14 mouse cellular contexts compared by ENCODE assay signal in the genomic region with DNA sequence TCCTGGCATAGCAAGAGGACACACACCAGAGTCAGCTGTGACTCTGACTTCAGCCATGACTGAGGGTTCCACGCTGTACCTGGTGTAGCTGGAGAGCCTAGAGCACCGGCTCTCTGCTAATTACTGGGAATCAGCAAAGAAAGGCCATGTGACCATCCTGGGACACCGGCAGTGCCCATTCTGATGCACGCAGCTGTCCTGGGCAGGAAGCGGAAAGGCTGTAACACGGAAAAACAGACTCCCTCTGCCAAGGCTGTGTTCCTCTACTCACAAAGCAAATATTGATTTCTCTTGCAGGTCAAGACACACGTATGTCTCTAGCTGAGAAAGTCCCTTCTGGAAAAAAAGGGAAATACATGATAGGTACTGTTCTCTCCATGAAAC. TPM values are rescaled to one million over a fixed set of nuclear protein-coding genes. Genes with fewer than 3 reads are reported as not detected.
A peak's percentile ranks its signal among the peaks of the same experiment; 100 is the strongest.
DNase-seq lines count a peak whose midpoint lies in the region; ATAC-seq and TF ChIP-seq lines count a peak whose summit lies in the region.
"Had no signal": no experiment of that assay in that cellular context is flagged by ENCODE, and none has a peak within 500 bp of the region (broad histone marks: within the 10 kb centered on the region; RNA-seq: fewer than 3 reads in every experiment).

No protein-coding gene starts in this region.

- peak; percentile 34 for DNase-seq in adrenal gland, postnatal 14 days
- DNase-seq in adrenal gland, postnatal 25 days, result no peak
- DNase-seq in retina, postnatal 1 day, result peak; percentile 56
- no peak for DNase-seq in retina, embryonic 14.5 days (ENCODE audit: low spot score)
- no peak for DNase-seq in liver, postnatal 0 days
- peak; percentile 54 for DNase-seq in stomach, postnatal 0 days (ENCODE audit: low spot score)
- DNase-seq in layer of hippocampus, postnatal 14 days (ENCODE audit: low spot score in 2 of 2), result no peak
- DNase-seq: adrenal gland, adult 2 months; cerebellum, adult 11 months had no signal

- peaks cover 44% of the 10 kb centered on the region for H3K4me1 ChIP-seq in liver, postnatal 0 days (ENCODE audit: insufficient read depth)
- H3K4me1 ChIP-seq in stomach, postnatal 0 days (replicated peaks; ENCODE audit: control insufficient read depth, insufficient read depth), result peaks cover 9% of the 10 kb centered on the region; the same call in 1 of the 2 replicates

- no peak overlapping the region for H3K9ac ChIP-seq in liver, postnatal 0 days (replicated peaks)
- no peak overlapping the region for H3K9ac ChIP-seq in stomach, postnatal 0 days (ENCODE audit: low read length)
- H3K9ac ChIP-seq: embryonic facial prominence, embryonic 13.5 days; heart, embryonic 13.5 days had no signal

- H3K36me3 ChIP-seq in liver, postnatal 0 days (replicated peaks; ENCODE audit: insufficient read depth, low read length), result no peaks in the 10 kb centered on the region
- H3K36me3 ChIP-seq in stomach, postnatal 0 days (ENCODE audit: control insufficient read depth, insufficient read depth, low read length), result no peaks in the 10 kb centered on the region
- H3K36me3 ChIP-seq: embryonic facial prominence, embryonic 13.5 days; heart, embryonic 13.5 days had no signal

- WGBS in liver, postnatal 0 days (ENCODE audit: insufficient replicate concordance), result 77% methylated on average over 7 of the region's 7 CpGs
- 49% methylated on average over 7 of the region's 7 CpGs for WGBS in stomach, postnatal 0 days

- H3K27me3 ChIP-seq in liver, postnatal 0 days (ENCODE audit: insufficient read depth, low read length), result no peaks in the 10 kb centered on the region
- H3K27me3 ChIP-seq in stomach, postnatal 0 days (ENCODE audit: control insufficient read depth, insufficient read depth, low read length), result no peaks in the 10 kb centered on the region
- H3K27me3 ChIP-seq: embryonic facial prominence, embryonic 13.5 days; heart, embryonic 13.5 days had no signal

- H3K9me3 ChIP-seq in liver, postnatal 0 days (ENCODE audit: low read length), result no peaks in the 10 kb centered on the region
- no peaks in the 10 kb centered on the region for H3K9me3 ChIP-seq in stomach, postnatal 0 days (ENCODE audit: control insufficient read depth, low read length)
- H3K9me3 ChIP-seq: embryonic facial prominence, embryonic 13.5 days; heart, embryonic 13.5 days had no signal

- no peak overlapping the region for H3K4me3 ChIP-seq in liver, postnatal 0 days (ENCODE audit: low read depth, low read length)
- no peak overlapping the region for H3K4me3 ChIP-seq in stomach, postnatal 0 days (ENCODE audit: low read depth, low read length)
- H3K4me3 ChIP-seq: embryonic facial prominence, embryonic 13.5 days; heart, embryonic 13.5 days had no signal

- no peak for ATAC-seq in liver, postnatal 0 days
- peak; percentile 32 for ATAC-seq in stomach, postnatal 0 days (ENCODE audit: low FRiP score, low TSS enrichment)
- ATAC-seq in CD4-positive, CD25-positive, alpha-beta regulatory T cell, adult 4 months, result no peak

- no peak for TF ChIP-seq CTCF in liver, postnatal 0 days (IDR thresholded peaks at IDR 0.05; ENCODE audit: low read depth)
- TF ChIP-seq CTCF in stomach, postnatal 0 days (IDR thresholded peaks at IDR 0.05; ENCODE audit: low read depth), result no peak

- peak overlapping the region; percentile 44; the same call in 1 of the 2 replicates for H3K27ac ChIP-seq in liver, postnatal 0 days (ENCODE audit: low read depth)
- peak overlapping the region; percentile 84 for H3K27ac ChIP-seq in stomach, postnatal 0 days (replicated peaks)
- H3K27ac ChIP-seq: embryonic facial prominence, embryonic 13.5 days; heart, embryonic 13.5 days; kidney, postnatal 0 days had no signal

- TF ChIP-seq EP300 in liver, postnatal 0 days (IDR thresholded peaks at IDR 0.05; ENCODE audit: low read depth), result no peak
- no peak for TF ChIP-seq EP300 in stomach, postnatal 0 days (optimal IDR thresholded peaks at IDR 0.05)

- H3K4me2 ChIP-seq in liver, postnatal 0 days (ENCODE audit: low read depth, low read length), result no peak overlapping the region
- no peak overlapping the region for H3K4me2 ChIP-seq in stomach, postnatal 0 days (replicated peaks; ENCODE audit: low read depth)
- H3K4me2 ChIP-seq: embryonic facial prominence, embryonic 13.5 days; heart, embryonic 13.5 days had no signal

RNA-seq across cellular contexts. Expression of gene Tspan15, which starts 12.3 kb away (rescaled TPM):
- total RNA-seq in adrenal gland, postnatal 14 days (2021), result 17.2 and 22.9 TPM in 2 replicates
- total RNA-seq in adrenal gland, postnatal 25 days (2021), result 22.1 and 31.0 TPM in 2 replicates
- polyA plus RNA-seq in liver, postnatal 0 days (2015; fragmentation: Nextera tagmentation; extraction: Ambion mirVana), result 11.5 and 13.0 TPM in 2 replicates
- 97.4 and 112 TPM in 2 replicates for polyA plus RNA-seq in stomach, postnatal 0 days (2015; fragmentation: Nextera tagmentation; extraction: Ambion mirVana)
- 10 to 100 TPM; 18.0 to 20.0 TPM for total RNA-seq in layer of hippocampus, postnatal 14 days (2021)
- polyA plus RNA-seq in CD4-positive, CD25-positive, alpha-beta regulatory T cell, adult 4 months (2017; shearing (Covaris generic)), result under 1 TPM; 0.16 to 0.17 TPM

RNA-seq across cellular contexts. Expression of gene Tacr2, which starts 33.5 kb away (rescaled TPM):
- 10.1 and 15.3 TPM in 2 replicates for total RNA-seq in adrenal gland, postnatal 14 days (2021)
- 36.1 and 52.0 TPM in 2 replicates for total RNA-seq in adrenal gland, postnatal 25 days (2021)
- polyA plus RNA-seq in liver, postnatal 0 days (2015; fragmentation: Nextera tagmentation; extraction: Ambion mirVana), result not detected in 2 replicates
- polyA plus RNA-seq in stomach, postnatal 0 days (2015; fragmentation: Nextera tagmentation; extraction: Ambion mirVana), result 1.3 and 1.6 TPM in 2 replicates
- under 1 TPM; 0.18 to 0.33 TPM for total RNA-seq in layer of hippocampus, postnatal 14 days (2021)
- not detected for polyA plus RNA-seq in CD4-positive, CD25-positive, alpha-beta regulatory T cell, adult 4 months (2017; shearing (Covaris generic))
- total RNA-seq: neutrophil, adult 5-6 weeks had no signal
- polyA plus RNA-seq: embryonic facial prominence, embryonic 13.5 days; heart, embryonic 13.5 days; kidney, postnatal 0 days had no signal

Comparison
In these comparisons a context has a peak if more than half of its experiments do, and no peak if none do; other contexts are left out.
1. DNase-seq: peak in adrenal gland, postnatal 14 days (single experiment), retina, postnatal 1 day (single experiment) and stomach, postnatal 0 days (single experiment); none in adrenal gland, postnatal 25 days (single experiment), retina, embryonic 14.5 days (single experiment), liver, postnatal 0 days (single experiment) and layer of hippocampus, postnatal 14 days (0 of 2).